10 mouse cellular contexts compared by ENCODE assay signal in the genomic region with DNA sequence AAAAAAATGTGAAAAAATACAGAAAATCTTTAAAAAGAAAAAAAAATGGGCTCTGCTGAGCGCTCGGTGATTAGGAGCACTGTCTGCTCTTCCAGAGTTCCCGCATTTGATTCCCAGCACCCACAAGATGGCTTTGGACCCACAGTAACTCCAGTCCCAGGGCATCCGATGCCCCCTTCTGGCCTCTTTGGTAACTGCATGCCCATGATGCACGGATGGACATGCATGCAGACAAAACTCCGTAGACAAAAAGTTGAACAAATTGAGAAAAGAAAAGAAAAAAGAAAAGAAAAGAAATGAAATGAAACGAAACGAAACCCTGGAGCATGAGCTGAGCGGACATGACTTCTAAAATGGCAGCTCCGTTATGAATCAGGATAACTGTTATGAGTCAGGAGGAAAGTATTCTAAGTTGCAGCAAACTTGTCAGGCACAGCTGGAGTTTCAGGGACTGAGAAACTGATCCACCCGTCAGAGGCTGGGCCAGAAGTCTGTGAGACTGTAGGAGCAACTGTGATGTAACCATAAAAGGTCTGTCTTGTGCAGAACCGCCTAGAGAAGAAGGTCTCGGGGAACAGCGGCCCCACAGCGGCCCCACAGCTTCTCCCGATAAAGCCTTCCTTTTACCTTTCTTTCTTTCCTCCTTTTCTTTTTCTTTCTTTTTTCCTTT.
DNase-seq lines count a peak whose midpoint lies in the region; ATAC-seq and TF ChIP-seq lines count a peak whose summit lies in the region.
"Had no signal": no experiment of that assay in that cellular context is flagged by ENCODE, and none has a peak within 500 bp of the region (broad histone marks: within the 10 kb centered on the region; RNA-seq: fewer than 3 reads in every experiment).

No protein-coding gene starts in this region.

- no peak overlapping the region for H3K4me3 ChIP-seq in heart, adult 2 months
- no peak overlapping the region for H3K4me3 ChIP-seq in heart, embryonic 12.5 days
- no peak overlapping the region for H3K4me3 ChIP-seq in lung, embryonic 14.5 days (ENCODE audit: low read depth, low read length)
- H3K4me3 ChIP-seq in hindbrain, embryonic 12.5 days: no peak overlapping the region
- H3K4me3 ChIP-seq in midbrain, embryonic 15.5 days: no peak overlapping the region
- H3K4me3 ChIP-seq: liver, embryonic 13.5 days; myocyte had no signal

- WGBS in heart, adult 2 months: 83% methylated on average over 16 of the region's 16 CpGs
- 81% methylated on average over 16 of the region's 16 CpGs for WGBS in heart, embryonic 12.5 days
- 85% methylated on average over 16 of the region's 16 CpGs for WGBS in lung, embryonic 14.5 days
- WGBS in hindbrain, embryonic 12.5 days: 87% methylated on average over 16 of the region's 16 CpGs
- 90% methylated on average over 16 of the region's 16 CpGs for WGBS in midbrain, embryonic 15.5 days

- no peaks in the 10 kb centered on the region for H3K27me3 ChIP-seq in heart, adult 2 months (ENCODE audit: control insufficient read depth, insufficient read depth, low read length)
- no peaks in the 10 kb centered on the region for H3K27me3 ChIP-seq in heart, embryonic 12.5 days (replicated peaks)
- no peaks in the 10 kb centered on the region for H3K27me3 ChIP-seq in lung, embryonic 14.5 days (ENCODE audit: insufficient read depth, low read length)
- no peaks in the 10 kb centered on the region for H3K27me3 ChIP-seq in hindbrain, embryonic 12.5 days
- no peaks in the 10 kb centered on the region for H3K27me3 ChIP-seq in midbrain, embryonic 15.5 days (replicated peaks)
- H3K27me3 ChIP-seq: liver, embryonic 13.5 days had no signal

- TF ChIP-seq POLR2A in heart, adult 2 months (IDR thresholded peaks at IDR 0.05; ENCODE audit: insufficient read depth, low read depth, low read length): no peak

- H3K79me2 ChIP-seq in heart, adult 2 months (replicated peaks; ENCODE audit: control insufficient read depth, insufficient read depth, low read length): no peaks in the 10 kb centered on the region

- peak; percentile 57 for TF ChIP-seq CTCF in heart, adult 2 months (IDR thresholded peaks at IDR 0.05)
- TF ChIP-seq CTCF in lung, embryonic 14.5 days (IDR thresholded peaks at IDR 0.05; ENCODE audit: low read depth): peak; percentile 48

- DNase-seq in heart, adult 2 months: peak in 1 of 2 experiments; percentile 51
- DNase-seq in A20 (ENCODE audit: low read depth, low spot score) (peak; percentile 23), R1 (ENCODE audit: low read depth, low spot score) (peak; percentile 81)
- peak; percentile 14 for DNase-seq in lung, embryonic 14.5 days
- DNase-seq in frontal cortex, adult 2 months (ENCODE audit: extremely low spot score in 1 of 2, low spot score in 1 of 2): no peak
- DNase-seq: liver, embryonic 13.5 days had no signal

- no peak overlapping the region for H3K4me2 ChIP-seq in heart, embryonic 12.5 days
- no peak overlapping the region for H3K4me2 ChIP-seq in lung, embryonic 14.5 days
- no peak overlapping the region for H3K4me2 ChIP-seq in hindbrain, embryonic 12.5 days (replicated peaks)
- no peak overlapping the region for H3K4me2 ChIP-seq in midbrain, embryonic 15.5 days
- H3K4me2 ChIP-seq: liver, embryonic 13.5 days had no signal

- no peak overlapping the region for H3K27ac ChIP-seq in heart, adult 2 months
- no peak overlapping the region for H3K27ac ChIP-seq in heart, embryonic 12.5 days (ENCODE audit: poor library complexity, severe bottlenecking)
- H3K27ac ChIP-seq in lung, embryonic 14.5 days (ENCODE audit: low read depth): no peak overlapping the region
- no peak overlapping the region for H3K27ac ChIP-seq in hindbrain, embryonic 12.5 days
- H3K27ac ChIP-seq in midbrain, embryonic 15.5 days: no peak overlapping the region
- H3K27ac ChIP-seq: liver, embryonic 13.5 days had no signal

- H3K4me1 ChIP-seq in heart, adult 2 months (ENCODE audit: control insufficient read depth, insufficient read depth, low read length): no peaks in the 10 kb centered on the region
- no peaks in the 10 kb centered on the region for H3K4me1 ChIP-seq in heart, embryonic 12.5 days (replicated peaks)
- no peaks in the 10 kb centered on the region for H3K4me1 ChIP-seq in lung, embryonic 14.5 days (ENCODE audit: insufficient read depth)
- H3K4me1 ChIP-seq in hindbrain, embryonic 12.5 days: no peaks in the 10 kb centered on the region
- no peaks in the 10 kb centered on the region for H3K4me1 ChIP-seq in midbrain, embryonic 15.5 days
- H3K4me1 ChIP-seq: liver, embryonic 13.5 days had no signal

- H3K36me3 ChIP-seq in heart, adult 2 months (ENCODE audit: control insufficient read depth, insufficient read depth, low read length): no peaks in the 10 kb centered on the region
- no peaks in the 10 kb centered on the region for H3K36me3 ChIP-seq in heart, embryonic 12.5 days
- H3K36me3 ChIP-seq in lung, embryonic 14.5 days (ENCODE audit: insufficient read depth): no peaks in the 10 kb centered on the region
- H3K36me3 ChIP-seq in hindbrain, embryonic 12.5 days: no peaks in the 10 kb centered on the region
- H3K36me3 ChIP-seq in midbrain, embryonic 15.5 days (replicated peaks): no peaks in the 10 kb centered on the region
- H3K36me3 ChIP-seq: liver, embryonic 13.5 days had no signal

- no peak for ATAC-seq in heart, embryonic 12.5 days (ENCODE audit: insufficient number of reproducible peaks, low FRiP score)
- ATAC-seq in lung, embryonic 14.5 days (ENCODE audit: insufficient read depth): no peak
- ATAC-seq in hindbrain, embryonic 12.5 days (ENCODE audit: low FRiP score): no peak
- ATAC-seq in midbrain, embryonic 15.5 days (replicated peaks): no peak

- intact Hi-C loops in heart, adult 2 months (cut with DNase I): no loop called here

- TF ChIP-seq EP300 in heart, adult 2 months (IDR thresholded peaks at IDR 0.05; ENCODE audit: insufficient read depth, low read depth, low read length): no peak

- H3K9me3 ChIP-seq in heart, embryonic 12.5 days (replicated peaks): 0 out of 2 replicates have a peak, but pooled peaks cover 7% of the 10 kb centered on the region
- no peaks in the 10 kb centered on the region for H3K9me3 ChIP-seq in lung, embryonic 14.5 days (ENCODE audit: low read depth, low read length)
- no peaks in the 10 kb centered on the region for H3K9me3 ChIP-seq in hindbrain, embryonic 12.5 days (replicated peaks)
- no peaks in the 10 kb centered on the region for H3K9me3 ChIP-seq in midbrain, embryonic 15.5 days
- H3K9me3 ChIP-seq: liver, embryonic 13.5 days had no signal

- H3K9ac ChIP-seq in heart, adult 2 months (ENCODE audit: low read depth, low read length): no peak overlapping the region
- H3K9ac ChIP-seq in heart, embryonic 12.5 days: no peak overlapping the region
- H3K9ac ChIP-seq in lung, embryonic 14.5 days: no peak overlapping the region
- H3K9ac ChIP-seq in hindbrain, embryonic 12.5 days: no peak overlapping the region
- no peak overlapping the region for H3K9ac ChIP-seq in midbrain, embryonic 15.5 days
- H3K9ac ChIP-seq: liver, embryonic 13.5 days had no signal

Comparison
In these comparisons a context has a peak if more than half of its experiments do, and no peak if none do; other contexts are left out.
1. DNase-seq: peak in A20 (single experiment), R1 (single experiment) and lung, embryonic 14.5 days (single experiment); none in frontal cortex, adult 2 months (0 of 2).